Mouse (Mus musculus) hindbrain, embryonic 11.5 days (tissue): ENCODE measurements around the gene Aars2. TPM values are rescaled to one million over a fixed set of nuclear protein-coding genes. Genes with fewer than 3 reads are reported as not detected.

Experiments
- ATAC-seq: fragments of 200-750 bp; cut with Nextera tagmentation; 2 replicates; pipeline ENCODE4 v1.8.0; 2017; ENCODE audit warnings: mild to moderate bottlenecking, moderate TSS enrichment, moderate library complexity; ENCODE audit not compliant: low FRiP score
- DNase-seq: peaks from one replicate; pipeline ENCODE4 v3.0.0-alpha.2; 2015; ENCODE audit warnings: low spot score
- H3K27ac ChIP-seq: fragments of 300-500 bp; sonication (generic); 2 replicates; pipeline ENCODE4 v1.5.1; 2014; ENCODE audit warnings: mild to moderate bottlenecking, low read depth, low read length
- H3K27me3 ChIP-seq: fragments of 300-500 bp; sonication (generic); 2 replicates; pipeline ENCODE4 v1.6.1; 2014; ENCODE audit warnings: mild to moderate bottlenecking, low read length, moderate library complexity, mixed read lengths; ENCODE audit not compliant: control insufficient read depth, insufficient read depth
- H3K36me3 ChIP-seq: fragments of 300-500 bp; sonication (generic); 2 replicates; pipeline ENCODE4 v1.6.1; 2014; ENCODE audit warnings: mild to moderate bottlenecking, low read length, moderate library complexity, mixed read lengths; ENCODE audit not compliant: control insufficient read depth, insufficient read depth
- H3K4me1 ChIP-seq: fragments of 300-500 bp; sonication (generic); replicated peaks from 2 replicates; pipeline ENCODE4 v1.6.1; 2014; ENCODE audit warnings: low read length, mixed read lengths; ENCODE audit not compliant: control insufficient read depth, insufficient read depth
- H3K4me2 ChIP-seq: fragments of 300-500 bp; sonication (generic); replicated peaks from 2 replicates; pipeline ENCODE4 v1.6.1; 2014; ENCODE audit warnings: mild to moderate bottlenecking, low read depth, low read length
- H3K4me3 ChIP-seq: fragments of 300-500 bp; sonication (generic); 2 replicates; pipeline ENCODE4 v1.5.1; 2014; ENCODE audit warnings: low read depth, low read length
- H3K9ac ChIP-seq: fragments of 300-500 bp; sonication (generic); 2 replicates; pipeline ENCODE4 v1.6.1; 2014; ENCODE audit warnings: low read depth, low read length
- H3K9me3 ChIP-seq: fragments of 300-500 bp; sonication (generic); 2 replicates; pipeline ENCODE4 v1.6.1; 2016; ENCODE audit warnings: low read length; ENCODE audit not compliant: control insufficient read depth
- WGBS: fragments of 180-500 bp; shearing (Covaris S2); extraction: QIAGEN DNeasy Blood & Tissue Kit; methylation state at CpG from one replicate; pipeline ENCODE4 v1.1.7; 2014; 5-methylcytosine and 5-hydroxymethylcytosine counted together
- polyA plus RNA-seq: library from polyadenylated mRNA; unstranded; fragments of >200 nt; fragmentation: Nextera tagmentation; extraction: Ambion mirVana; gene quantifications from 2 replicates; pipeline ENCODE4 v1.2.1, GENCODE M21; 2014

Aars2 gene
- polyA plus RNA-seq, 1 experiment from 2014 or later, result 13.0 TPM

DNA sequence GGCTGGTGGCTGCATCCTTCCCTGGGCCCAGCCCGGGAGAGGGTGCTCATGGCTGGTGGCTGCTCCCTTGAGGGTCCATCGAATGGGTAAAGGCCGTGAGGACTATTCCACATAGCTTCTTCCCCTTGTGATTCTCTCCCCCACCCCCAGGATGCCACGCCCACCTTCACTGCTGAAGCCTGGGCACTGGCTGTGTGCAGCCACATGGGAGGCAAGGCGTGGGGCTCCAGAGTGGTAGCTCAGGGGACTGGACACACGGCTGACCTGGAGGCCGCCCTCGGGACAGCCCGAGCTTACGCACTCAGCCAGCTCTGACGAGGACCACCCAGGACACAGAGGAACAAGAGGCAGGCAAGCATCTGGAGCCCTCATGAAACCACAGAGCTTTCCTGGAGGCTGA is 13.5 kb downstream of the Aars2 start:
- H3K4me1 ChIP-seq, result no peaks in the 10 kb centered on the region
- H3K27ac ChIP-seq, result no peak overlapping the region
- H3K9me3 ChIP-seq, result no peaks in the 10 kb centered on the region
- H3K9ac ChIP-seq, result no peak overlapping the region
- H3K4me2 ChIP-seq, result no peak overlapping the region
- no peak for DNase-seq
- H3K36me3 ChIP-seq, result 0 out of 2 replicates have a peak, but pooled peaks cover 3% of the 10 kb centered on the region
- ATAC-seq, result no peak
- H3K27me3 ChIP-seq, result no peaks in the 10 kb centered on the region; the same call in none of the 2 replicates
- H3K4me3 ChIP-seq, result no peak overlapping the region
- 87% methylated on average over 11 of the region's 11 CpGs for WGBS

- DNase-seq (peak; percentile 87), ATAC-seq (peak; percentile 83)
- H3K27me3 ChIP-seq, result no peaks in the 10 kb centered on the region; the same call in none of the 2 replicates
- 1% methylated on average over 21 of the region's 21 CpGs for WGBS
- H3K36me3 ChIP-seq, result 0 out of 2 replicates have a peak, but pooled peaks cover 3% of the 10 kb centered on the region
- no peaks in the 10 kb centered on the region for H3K4me1 ChIP-seq
- H3K4me3 ChIP-seq, result peak within 1 kb of the TSS; percentile 36
- H3K27ac ChIP-seq, result no peak within 1 kb of the TSS
- H3K4me2 ChIP-seq, result peak within 1 kb of the TSS; percentile 60
- H3K9me3 ChIP-seq, result no peaks in the 10 kb centered on the region
- peak within 1 kb of the TSS; percentile 56 for H3K9ac ChIP-seq
Observed at GRCm38 (mm10) chr17:45523263-45523662, 16.6 kb downstream of the Aars2 start, which contains the start of gene Tcte1. TSS of gene Tcte1 (plus strand) at chr17:45523434.

DNA sequence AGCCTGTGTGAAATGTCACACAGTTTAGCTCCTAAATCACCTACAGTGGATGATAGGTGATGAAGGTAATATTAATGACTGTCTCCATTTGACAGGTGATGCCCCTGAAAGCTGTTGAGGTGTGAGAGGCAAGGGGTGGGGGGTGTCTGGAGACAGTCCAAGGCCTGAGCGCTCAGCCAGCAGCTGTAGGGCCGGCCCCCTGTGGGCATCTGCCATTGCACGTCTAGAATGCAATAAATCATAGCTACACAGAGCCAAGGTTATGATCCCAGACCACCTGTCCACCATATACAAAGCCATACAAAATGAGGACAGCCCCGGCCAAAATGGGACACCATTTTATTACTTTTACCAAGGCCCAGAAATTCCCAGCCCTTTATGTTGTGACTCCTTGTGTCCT is 18.3 kb downstream of the Aars2 start:
- Histone ChIP-seq H3K9me3 (no peaks in the 10 kb centered on the region), H3K4me2 (no peak overlapping the region), H3K4me3 (no peak overlapping the region), H3K36me3 (no peaks in the 10 kb centered on the region), H3K9ac (no peak overlapping the region), H3K4me1 (no peaks in the 10 kb centered on the region), H3K27ac (no peak overlapping the region), H3K27me3 (no peaks in the 10 kb centered on the region; the same call in none of the 2 replicates)
- ATAC-seq (no peak), DNase-seq (no peak)
- 66% methylated on average over 4 of the region's 4 CpGs for WGBS

GRCm38 (mm10) chr17:45526571-45526970 is 19.9 kb downstream of the Aars2 start:
- H3K27me3 ChIP-seq, result peaks cover 4% of the 10 kb centered on the region
- no peak for DNase-seq
- H3K9me3 ChIP-seq, result no peaks in the 10 kb centered on the region
- H3K9ac ChIP-seq, result no peak overlapping the region
- no peak overlapping the region for H3K27ac ChIP-seq
- ATAC-seq, result no peak
- H3K4me3 ChIP-seq, result no peak overlapping the region
- WGBS, result 22% methylated on average over 5 of the region's 5 CpGs
- H3K4me1 ChIP-seq, result no peaks in the 10 kb centered on the region
- no peaks in the 10 kb centered on the region for H3K36me3 ChIP-seq
- no peak overlapping the region for H3K4me2 ChIP-seq

DNA sequence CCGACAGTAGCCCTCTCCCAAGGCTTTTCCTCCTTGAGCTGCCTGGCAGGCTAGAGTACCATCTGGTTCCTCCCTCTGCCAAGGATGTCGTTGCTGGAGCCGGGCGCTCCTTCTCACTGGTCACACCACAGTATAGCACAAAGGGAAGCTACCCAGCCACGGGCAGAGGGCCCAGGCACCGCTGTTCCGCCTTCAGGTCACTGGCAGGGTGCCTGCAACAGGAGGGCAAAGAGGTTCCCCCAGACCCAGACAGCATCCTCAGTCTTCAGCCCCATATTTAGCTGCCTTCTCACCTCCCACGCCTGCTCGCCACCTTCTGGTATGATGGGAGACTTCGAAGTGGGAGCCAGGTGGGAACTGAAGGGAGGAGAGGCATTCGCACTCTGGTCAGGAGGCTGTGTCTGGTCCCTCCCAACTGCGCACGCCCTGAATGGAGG is 23.7 kb downstream of the Aars2 start:
- Histone ChIP-seq H3K9me3 (no peaks in the 10 kb centered on the region), H3K27me3 (peaks cover 11% of the 10 kb centered on the region), H3K4me3 (no peak overlapping the region), H3K4me2 (no peak overlapping the region), H3K9ac (no peak overlapping the region), H3K4me1 (no peaks in the 10 kb centered on the region), H3K27ac (no peak overlapping the region), H3K36me3 (no peaks in the 10 kb centered on the region)
- WGBS, result 55% methylated on average over 13 of the region's 13 CpGs
- ATAC-seq, result no peak
- no peak for DNase-seq

GRCm38 (mm10) chr17:45532896-45533295 is 26.3 kb downstream of the Aars2 start:
- no peak overlapping the region for H3K9ac ChIP-seq
- H3K9me3 ChIP-seq, result no peaks in the 10 kb centered on the region
- H3K27me3 ChIP-seq, result peaks cover 20% of the 10 kb centered on the region
- H3K4me2 ChIP-seq, result no peak overlapping the region
- H3K4me1 ChIP-seq, result no peaks in the 10 kb centered on the region
- no peak overlapping the region for H3K27ac ChIP-seq
- DNase-seq, result no peak
- no peak for ATAC-seq
- no peak overlapping the region for H3K4me3 ChIP-seq
- no peaks in the 10 kb centered on the region for H3K36me3 ChIP-seq
- 55% methylated on average over 15 of the region's 15 CpGs for WGBS

GRCm38 (mm10) chr17:45536264-45536663 is 29.6 kb downstream of the Aars2 start:
- no peak overlapping the region for H3K4me2 ChIP-seq
- DNase-seq (peak; percentile 52), ATAC-seq (no peak)
- H3K27me3 ChIP-seq, result peaks cover 16% of the 10 kb centered on the region
- H3K9me3 ChIP-seq, result no peaks in the 10 kb centered on the region
- no peak overlapping the region for H3K4me3 ChIP-seq
- H3K27ac ChIP-seq, result no peak overlapping the region
- H3K4me1 ChIP-seq, result no peaks in the 10 kb centered on the region
- WGBS, result 18% methylated on average over 5 of the region's 5 CpGs
- no peaks in the 10 kb centered on the region for H3K36me3 ChIP-seq
- H3K9ac ChIP-seq, result no peak overlapping the region

- no peak overlapping the region for H3K27ac ChIP-seq
- 59% methylated on average over 4 of the region's 4 CpGs for WGBS
- H3K27me3 ChIP-seq, result peaks cover 20% of the 10 kb centered on the region
- H3K4me3 ChIP-seq, result no peak overlapping the region
- H3K9me3 ChIP-seq, result no peaks in the 10 kb centered on the region
- ATAC-seq (no peak), DNase-seq (no peak)
- no peaks in the 10 kb centered on the region for H3K4me1 ChIP-seq
- no peaks in the 10 kb centered on the region for H3K36me3 ChIP-seq
- H3K4me2 ChIP-seq, result no peak overlapping the region
- no peak overlapping the region for H3K9ac ChIP-seq
Observed at GRCm38 (mm10) chr17:45538394-45538793, 31.8 kb downstream of the Aars2 start.

- ATAC-seq, result no peak
- no peaks in the 10 kb centered on the region for H3K36me3 ChIP-seq
- no peak overlapping the region for H3K4me3 ChIP-seq
- no peak for DNase-seq
- H3K4me2 ChIP-seq, result no peak overlapping the region
- WGBS, result 86% methylated on average over 21 of the region's 21 CpGs
- H3K9me3 ChIP-seq, result no peaks in the 10 kb centered on the region
- no peak overlapping the region for H3K9ac ChIP-seq
- no peak overlapping the region for H3K27ac ChIP-seq
- peaks cover 9% of the 10 kb centered on the region for H3K4me1 ChIP-seq
- peaks cover 32% of the 10 kb centered on the region for H3K27me3 ChIP-seq
Observed at GRCm38 (mm10) chr17:45539664-45540063, 33.0 kb downstream of the Aars2 start.
